Mouse (Mus musculus) lung, postnatal 25 days (tissue): ENCODE data around the gene Ttll1.

ENCODE experiments used
- DNase-seq: peaks from one replicate; pipeline ENCODE4 v3.0.0; 2022; ENCODE audit warnings: low spot score

Gene Ttll1

DNA sequence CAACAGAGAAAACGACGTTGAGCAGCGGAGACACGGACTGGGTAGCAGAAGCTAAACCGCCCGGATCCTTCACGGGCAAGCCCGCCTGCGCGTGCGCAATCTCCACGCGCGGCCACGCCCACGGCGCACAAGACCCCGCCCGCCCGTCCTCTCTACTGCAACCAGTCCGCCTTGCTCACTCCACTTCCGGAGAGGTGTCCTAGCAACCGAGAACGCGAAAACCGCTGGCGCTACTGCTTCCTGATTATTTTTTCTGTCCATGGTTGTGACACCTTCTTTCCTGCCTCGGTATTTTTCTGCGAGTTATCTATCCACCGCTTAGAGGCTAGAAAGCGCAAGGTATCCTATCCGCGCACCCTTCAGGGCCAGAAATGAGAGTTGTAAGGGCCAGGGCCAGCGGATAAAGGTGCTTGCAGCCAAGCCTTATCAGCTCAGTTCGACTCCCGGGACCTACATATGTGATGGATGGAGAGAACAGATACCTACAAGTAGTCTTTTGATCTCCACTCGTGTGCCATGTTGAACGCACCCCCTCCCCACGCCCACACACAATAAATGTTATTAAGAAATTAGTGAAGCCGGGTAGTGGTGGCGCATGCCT, at the start of gene Ttll1:
TSS of gene Ttll1 (minus strand) at position 89 of the 601 bp plus-strand sequence.
- DNase-seq, result peak; percentile 97

DNA sequence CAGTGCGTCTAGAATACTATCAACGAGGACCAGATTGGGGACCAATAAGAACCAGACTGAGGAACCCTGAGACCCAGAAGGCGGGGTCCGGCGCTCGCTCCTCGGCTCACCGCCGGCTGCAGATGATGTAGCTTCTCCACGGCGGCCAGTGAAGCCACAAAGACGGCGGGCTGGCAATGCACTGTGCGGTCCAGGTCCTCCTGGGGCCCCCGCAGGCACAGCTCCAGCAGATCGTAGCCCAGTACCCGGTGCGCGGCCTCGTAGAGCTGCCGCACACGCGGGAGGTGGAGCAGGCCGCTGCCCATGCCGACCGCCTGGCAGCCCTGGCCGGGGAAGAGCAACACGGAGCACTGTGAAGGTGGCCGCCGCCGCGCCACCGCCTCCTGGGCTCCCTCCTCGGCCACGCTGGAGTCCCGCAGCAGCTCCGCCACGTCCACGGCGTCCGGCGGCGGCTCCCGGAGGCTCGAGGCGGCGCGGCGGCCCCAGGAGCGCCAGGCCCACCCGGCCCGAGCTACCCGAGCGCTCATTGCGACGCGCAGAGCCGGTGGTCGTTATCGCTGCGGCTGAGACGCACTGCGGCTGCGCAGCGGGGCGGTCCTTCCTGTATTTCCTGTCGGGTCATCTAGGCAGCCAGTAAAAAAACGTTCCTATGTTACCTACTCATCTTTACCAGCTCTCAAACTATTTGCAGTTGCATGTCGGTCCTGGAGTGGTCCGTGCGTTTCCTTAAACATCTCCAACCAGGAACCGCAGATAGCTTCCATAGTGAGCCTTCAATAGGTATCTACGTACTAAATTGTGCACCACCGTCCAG, 44.7 kb upstream of the Ttll1 start:
- peak; percentile 87 for DNase-seq

- DNase-seq, result no peak
These were observed 43.1 kb upstream of the Ttll1 start for GRCm38 (mm10) chr15:83553831-83554230.

DNA sequence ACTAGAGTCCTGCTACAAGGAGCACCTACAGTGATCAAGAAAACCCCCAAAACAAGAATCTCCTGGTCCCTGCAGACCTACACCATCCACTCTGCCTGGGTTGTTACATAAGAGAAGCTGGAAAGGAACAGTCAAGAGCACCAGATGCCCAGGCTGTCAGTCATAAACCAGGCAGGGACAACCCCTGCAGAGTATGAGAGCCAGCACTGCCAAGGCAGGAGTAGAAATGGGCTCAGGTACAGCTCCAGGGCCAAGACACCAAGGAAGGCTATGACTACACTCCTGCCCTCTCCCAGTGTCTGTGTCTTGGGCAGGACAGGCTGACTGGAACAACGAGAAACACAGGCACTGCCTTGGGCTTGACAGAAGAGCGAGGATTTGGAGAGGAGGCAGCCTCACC, 39.4 kb upstream of the Ttll1 start:
- no peak for DNase-seq

- no peak for DNase-seq
These were observed 36.5 kb upstream of the Ttll1 start for GRCm38 (mm10) chr15:83547144-83547543.

- DNase-seq, result no peak
These were observed 35.3 kb upstream of the Ttll1 start for GRCm38 (mm10) chr15:83546029-83546428.

GRCm38 (mm10) chr15:83541647-83542287, 31.1 kb upstream of the Ttll1 start:
- no peak for DNase-seq

- peak; percentile 64 for DNase-seq
These were observed 29.2 kb upstream of the Ttll1 start for GRCm38 (mm10) chr15:83539905-83540304.

DNA sequence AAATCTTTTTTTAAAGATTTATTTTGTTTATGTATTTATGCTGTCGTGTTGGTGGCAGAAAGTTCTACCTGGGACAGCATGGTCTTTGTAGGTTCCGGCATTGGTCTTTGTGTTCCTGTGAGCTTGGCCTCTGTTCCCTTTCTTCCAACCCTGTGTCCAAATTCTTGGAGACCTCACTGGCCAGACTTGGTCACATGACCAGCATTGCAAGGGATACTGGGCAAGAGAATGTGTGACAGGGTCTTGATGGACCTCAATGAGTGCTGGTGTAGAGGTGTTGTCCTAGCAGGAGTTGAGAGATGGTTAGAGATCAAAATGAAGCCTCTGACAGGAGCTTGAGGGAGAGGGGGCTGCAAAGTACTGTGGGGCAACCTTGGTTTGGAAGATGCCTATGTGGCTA, 28.2 kb upstream of the Ttll1 start:
- DNase-seq, result no peak

- DNase-seq, result no peak
These were observed 25.2 kb upstream of the Ttll1 start for GRCm38 (mm10) chr15:83535890-83536231.

GRCm38 (mm10) chr15:83534960-83535889, 24.5 kb upstream of the Ttll1 start:
- peak; percentile 58 for DNase-seq

GRCm38 (mm10) chr15:83532606-83533005, 21.9 kb upstream of the Ttll1 start:
- DNase-seq, result no peak

DNA sequence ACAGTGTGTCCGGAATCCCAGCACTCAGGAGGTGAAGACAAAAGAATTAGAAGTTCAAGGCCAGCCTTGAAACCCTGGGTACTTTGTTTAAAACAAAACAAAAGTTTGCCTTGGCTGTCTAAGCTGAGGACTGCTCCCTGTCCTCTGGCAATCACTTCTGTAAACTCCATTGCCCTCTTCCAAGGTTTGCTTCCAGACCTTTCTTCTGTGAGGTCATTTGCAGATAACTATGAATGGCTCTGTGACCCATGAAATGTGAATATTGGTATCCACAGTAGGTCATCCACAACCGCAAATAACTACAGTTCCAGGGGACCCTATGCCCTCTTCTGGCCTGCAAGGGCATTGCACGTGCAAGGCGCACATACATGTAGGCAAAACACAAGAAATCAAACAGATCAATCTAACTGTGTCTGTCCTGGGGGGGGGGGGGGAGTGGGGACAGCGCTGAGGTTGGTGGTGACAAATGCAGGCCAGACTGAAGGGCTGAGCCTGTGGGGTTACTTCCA, 21.3 kb upstream of the Ttll1 start:
- no peak for DNase-seq

DNA sequence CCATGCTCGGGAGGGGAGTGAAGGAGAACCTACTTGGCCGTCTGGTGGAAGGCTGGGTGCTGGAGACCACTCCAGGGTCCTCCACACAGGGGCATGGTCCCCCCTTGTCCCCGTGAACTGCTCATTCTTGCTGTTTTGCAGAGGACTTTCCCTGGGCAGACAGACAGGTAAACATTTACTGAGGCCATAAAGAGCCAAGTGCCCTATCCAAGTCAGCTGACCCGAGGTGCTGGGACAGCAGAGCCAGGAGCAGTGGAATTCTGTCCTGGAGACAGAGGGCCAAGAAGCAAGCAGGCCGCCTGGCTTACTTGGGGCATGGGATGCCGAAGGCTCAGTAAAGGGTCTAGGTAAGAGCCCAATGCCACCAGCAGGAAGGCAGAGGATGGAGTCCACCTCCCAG, 20.0 kb upstream of the Ttll1 start:
- DNase-seq, result peak; percentile 61

DNA sequence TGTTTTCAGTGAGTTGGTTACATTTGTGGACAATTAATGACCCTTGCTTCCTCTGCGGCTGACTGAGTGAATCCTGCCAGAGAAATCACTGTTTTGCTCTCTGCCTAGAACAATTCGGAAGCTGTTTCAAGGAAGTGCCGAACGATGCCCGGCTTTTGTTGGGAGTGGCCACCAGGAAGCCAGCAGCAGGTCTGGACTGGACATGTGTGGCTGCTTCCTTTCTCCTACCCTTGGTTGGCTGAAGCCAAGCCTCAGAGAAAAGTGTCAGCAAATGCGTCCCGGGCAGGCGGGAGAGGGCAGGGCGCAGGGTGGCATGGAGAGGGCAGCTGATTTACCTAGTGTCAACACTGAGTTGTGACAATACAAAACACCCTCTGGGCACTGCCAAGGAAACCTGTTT, 19.5 kb upstream of the Ttll1 start:
- DNase-seq, result peak; percentile 83

- peak; percentile 65 for DNase-seq
These were observed 19.1 kb upstream of the Ttll1 start for GRCm38 (mm10) chr15:83529765-83530164.

DNA sequence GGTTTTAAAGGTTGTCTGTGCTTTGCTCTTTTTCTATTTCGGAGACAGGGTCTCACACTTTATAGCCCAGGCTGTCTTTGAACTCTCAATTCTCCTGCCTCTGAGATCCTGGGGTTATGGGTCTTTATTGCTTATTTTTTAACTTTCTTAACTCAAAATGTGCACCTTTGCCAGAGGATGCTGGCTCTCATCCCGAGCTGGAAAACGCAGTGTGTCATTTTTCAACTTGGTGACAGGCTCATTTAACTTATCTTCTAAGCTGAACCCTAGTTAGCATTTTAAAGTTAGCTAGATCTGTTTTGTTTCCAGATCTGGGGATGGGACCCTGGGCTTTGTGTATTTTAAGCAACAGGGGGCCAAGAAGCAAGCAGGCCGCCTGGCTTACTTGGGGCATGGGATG, 18.2 kb upstream of the Ttll1 start:
- DNase-seq, result no peak

DNA sequence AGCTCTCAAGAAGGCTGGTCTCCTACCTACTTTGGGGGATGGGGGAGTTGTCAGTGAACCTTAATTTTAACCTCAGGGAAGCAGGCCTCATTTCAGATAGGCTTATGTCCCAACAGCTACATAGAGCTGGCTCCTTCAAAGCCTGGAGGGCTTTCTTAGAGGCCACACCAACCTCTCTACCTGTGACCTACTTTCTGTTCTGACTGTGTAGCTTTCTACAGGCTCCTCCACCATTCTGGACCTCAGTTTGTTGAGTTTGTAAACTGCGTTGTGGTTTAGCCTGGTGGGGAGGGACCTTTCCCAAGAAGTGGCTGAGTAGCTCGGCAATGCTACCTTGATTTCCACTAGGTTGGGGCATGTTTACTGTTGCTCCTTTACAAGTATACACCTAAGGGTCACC, 17.1 kb upstream of the Ttll1 start:
- DNase-seq, result no peak

GRCm38 (mm10) chr15:83527092-83527437, 16.4 kb upstream of the Ttll1 start:
- no peak for DNase-seq

DNA sequence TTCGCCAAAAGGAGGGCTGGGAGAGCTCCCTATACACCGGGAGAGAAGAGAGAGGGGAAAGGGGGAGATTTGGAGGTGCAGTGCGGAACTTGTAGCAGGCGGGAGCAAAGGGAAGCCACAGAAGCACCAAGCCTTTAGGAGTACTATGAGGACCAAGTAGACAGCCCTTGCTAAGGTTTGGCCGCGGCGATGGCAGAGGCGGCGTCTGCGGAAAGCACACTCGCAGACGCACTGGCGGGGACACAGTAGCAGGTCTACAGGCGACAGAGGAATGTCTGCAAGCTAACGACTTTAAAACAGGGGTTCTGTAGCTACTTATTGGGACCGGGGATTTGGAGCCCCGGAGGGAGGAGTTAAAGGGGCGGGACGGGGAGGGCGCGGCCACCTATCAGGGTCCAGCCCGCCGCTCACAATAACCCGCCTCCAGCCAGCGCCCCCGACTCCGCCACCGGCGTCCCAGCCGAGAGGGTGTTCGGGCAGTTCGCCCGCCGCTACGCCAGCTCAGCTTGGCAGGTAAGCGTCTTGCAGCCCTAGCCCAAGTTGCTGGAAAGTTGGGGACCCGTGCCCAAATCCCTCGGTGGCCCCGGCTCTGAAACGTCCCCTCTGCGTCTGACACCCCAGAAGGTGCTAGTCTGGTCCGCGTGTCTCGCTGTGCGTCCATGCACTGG, 15.9 kb upstream of the Ttll1 start, which contains the start of gene Bik:
TSS of gene Bik (plus strand) at position 439 of the 668 bp plus-strand sequence.
- DNase-seq, result peak; percentile 67

DNA sequence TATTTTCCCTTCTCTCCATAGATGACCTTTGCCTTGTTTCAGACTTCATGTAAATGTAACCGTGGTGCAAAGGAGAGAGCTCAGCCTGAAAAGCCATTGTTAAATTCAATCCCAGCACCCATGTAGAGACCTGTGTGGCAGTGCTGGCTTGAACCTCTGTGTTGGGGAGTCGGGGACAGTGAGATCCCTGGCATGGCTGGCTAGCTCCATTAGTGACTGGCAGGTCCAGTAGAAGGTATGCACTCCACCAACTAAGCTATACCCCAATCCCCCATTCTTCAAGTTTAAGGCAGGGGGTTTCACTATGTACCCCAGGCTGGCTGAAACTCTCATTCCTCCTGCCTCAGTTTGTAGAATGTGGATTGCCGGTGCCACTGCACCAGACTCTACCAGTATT, 13.6 kb upstream of the Ttll1 start:
- DNase-seq, result no peak
